Mouse (Mus musculus) liver, postnatal 0 days (tissue): ENCODE data around the gene Prpf4. TPM values are rescaled to one million over a fixed set of nuclear protein-coding genes. Genes with fewer than 3 reads are reported as not detected.
A peak's percentile ranks its signal among the peaks of the same experiment; 100 is the strongest.

ENCODE experiments used
- ATAC-seq: fragments of 200-750 bp; cut with Nextera tagmentation; 2 replicates; pipeline ENCODE4 v1.8.0; 2017; ENCODE audit warnings: mild to moderate bottlenecking, moderate library complexity
- DNase-seq: peaks from one replicate; pipeline ENCODE4 v3.0.0-alpha.2; 2016
- H3K27ac ChIP-seq: fragments of 300-500 bp; sonication (generic); 2 replicates; pipeline ENCODE4 v1.5.1; 2014; ENCODE audit warnings: antibody characterized with exemption, moderate library complexity, mild to moderate bottlenecking, low read depth
- H3K27me3 ChIP-seq: fragments of 300-500 bp; sonication (generic); 2 replicates; pipeline ENCODE4 v1.6.1; 2014; ENCODE audit warnings: low read length, control low read depth, mixed read lengths; ENCODE audit not compliant: insufficient read depth
- H3K36me3 ChIP-seq: fragments of 300-500 bp; sonication (generic); replicated peaks from 2 replicates; pipeline ENCODE4 v1.6.1; 2014; ENCODE audit warnings: mild to moderate bottlenecking, control low read depth, low read length, moderate library complexity, mixed read lengths; ENCODE audit not compliant: insufficient read depth
- H3K4me1 ChIP-seq: fragments of 300-500 bp; sonication (generic); 2 replicates; pipeline ENCODE4 v1.6.1; 2014; ENCODE audit warnings: antibody characterized with exemption, mild to moderate bottlenecking, control low read depth; ENCODE audit not compliant: insufficient read depth
- H3K4me2 ChIP-seq: fragments of 300-500 bp; sonication (generic); 2 replicates; pipeline ENCODE4 v1.6.1; 2014; ENCODE audit warnings: low read depth, mild to moderate bottlenecking, low read length, moderate library complexity, mixed read lengths
- H3K4me3 ChIP-seq: fragments of 300-500 bp; sonication (generic); 2 replicates; pipeline ENCODE4 v1.5.1; 2014; ENCODE audit warnings: low read depth, low read length
- H3K9ac ChIP-seq: fragments of 300-500 bp; sonication (generic); replicated peaks from 2 replicates; pipeline ENCODE4 v1.6.1; 2014; ENCODE audit warnings: mild to moderate bottlenecking, moderate library complexity
- H3K9me3 ChIP-seq: fragments of 300-500 bp; sonication (generic); 2 replicates; pipeline ENCODE4 v1.6.1; 2016; ENCODE audit warnings: mild to moderate bottlenecking, control low read depth, low read length, mixed read lengths
- CTCF ChIP-seq: sonication (generic); IDR thresholded peaks from 2 replicates; pipeline ENCODE4 v1.5.1; 2016; ENCODE audit warnings: antibody characterized with exemption, low read depth
- EP300 ChIP-seq: IDR thresholded peaks from 2 replicates; pipeline ENCODE4 v1.6.1; 2016; ENCODE audit warnings: antibody characterized with exemption, low read depth, mild to moderate bottlenecking
- WGBS: fragments of 180-500 bp; shearing (Covaris S2); extraction: QIAGEN DNeasy Blood & Tissue Kit; methylation state at CpG from one replicate; pipeline ENCODE4 v1.1.7; 2014; ENCODE audit not compliant: insufficient replicate concordance; 5-methylcytosine and 5-hydroxymethylcytosine counted together
- polyA plus RNA-seq: library from polyadenylated mRNA; unstranded; fragments of >200 nt; fragmentation: Nextera tagmentation; extraction: Ambion mirVana; gene quantifications from 2 replicates; pipeline ENCODE4 v1.2.1, GENCODE M21; 2015

Prpf4 gene
- polyA plus RNA-seq, 1 experiment from 2014 or later: 6.2 TPM

- Histone ChIP-seq H3K9ac (peak overlapping the region; percentile 7; the same call in 1 of the 2 replicates), H3K36me3 (no peaks in the 10 kb centered on the region), H3K4me3 (no peak overlapping the region), H3K4me1 (peaks cover 68% of the 10 kb centered on the region), H3K27ac (peak overlapping the region; percentile 37; the same call in 1 of the 2 replicates), H3K27me3 (no peaks in the 10 kb centered on the region), H3K4me2 (no peak overlapping the region), H3K9me3 (no peaks in the 10 kb centered on the region)
- WGBS: 50% methylated on average over 1 of the region's 1 CpGs
- DNase-seq (no peak), ATAC-seq (no peak)
- no peak for TF ChIP-seq CTCF
These were observed 36.2 kb upstream of the Prpf4 start for GRCm38 (mm10) chr4:62372410-62372809.

GRCm38 (mm10) chr4:62372818-62373520 lies 35.6 kb upstream of the Prpf4 start:
- Histone ChIP-seq H3K27me3 (no peaks in the 10 kb centered on the region), H3K4me2 (no peak overlapping the region; the same call in 1 of the 2 replicates), H3K36me3 (no peaks in the 10 kb centered on the region), H3K4me3 (no peak overlapping the region), H3K4me1 (peaks cover 65% of the 10 kb centered on the region), H3K9me3 (no peaks in the 10 kb centered on the region), H3K27ac (peak overlapping the region; percentile 37; the same call in 1 of the 2 replicates), H3K9ac (no peak overlapping the region; the same call in 1 of the 2 replicates)
- DNase-seq: no peak
- peak; percentile 52 for ATAC-seq
- TF ChIP-seq CTCF: no peak
- no peak for TF ChIP-seq EP300
- 51% methylated on average over 9 of the region's 9 CpGs for WGBS

GRCm38 (mm10) chr4:62373668-62374067 lies 34.9 kb upstream of the Prpf4 start:
- peak overlapping the region; percentile 37; the same call in 1 of the 2 replicates for H3K27ac ChIP-seq
- peaks cover 62% of the 10 kb centered on the region for H3K4me1 ChIP-seq

GRCm38 (mm10) chr4:62374342-62374741 lies 34.3 kb upstream of the Prpf4 start:
- peak overlapping the region; percentile 28; the same call in 1 of the 2 replicates for H3K9ac ChIP-seq
- no peaks in the 10 kb centered on the region for H3K36me3 ChIP-seq
- H3K4me2 ChIP-seq: peak overlapping the region; percentile 26; the same call in 1 of the 2 replicates
- DNase-seq (no peak), ATAC-seq (0 out of 2 replicates have a peak, but pooled peaks have one; percentile 26)
- peaks cover 60% of the 10 kb centered on the region for H3K4me1 ChIP-seq
- peak overlapping the region; percentile 56 for H3K27ac ChIP-seq
- TF ChIP-seq CTCF: no peak
- TF ChIP-seq EP300: no peak
- no peaks in the 10 kb centered on the region for H3K9me3 ChIP-seq
- no peak overlapping the region for H3K4me3 ChIP-seq
- H3K27me3 ChIP-seq: no peaks in the 10 kb centered on the region
- WGBS: 39% methylated on average over 4 of the region's 4 CpGs

More at GRCm38 (mm10) chr4:62373668-62374067, 34.9 kb upstream of the Prpf4 start:
- Histone ChIP-seq H3K9me3 (no peaks in the 10 kb centered on the region), H3K27me3 (no peaks in the 10 kb centered on the region), H3K4me2 (no peak overlapping the region; the same call in 1 of the 2 replicates), H3K36me3 (no peaks in the 10 kb centered on the region), H3K9ac (no peak overlapping the region), H3K4me3 (no peak overlapping the region)
- WGBS: 69% methylated on average over 7 of the region's 7 CpGs
- no peak for ATAC-seq
- no peak for TF ChIP-seq EP300
- no peak for TF ChIP-seq CTCF
- DNase-seq: no peak

GRCm38 (mm10) chr4:62376123-62376522 lies 32.5 kb upstream of the Prpf4 start:
- DNase-seq (no peak), ATAC-seq (no peak)
- WGBS: 83% methylated on average over 2 of the region's 2 CpGs
- Histone ChIP-seq H3K9me3 (no peaks in the 10 kb centered on the region), H3K9ac (no peak overlapping the region), H3K27ac (no peak overlapping the region; the same call in 1 of the 2 replicates), H3K4me1 (peaks cover 51% of the 10 kb centered on the region), H3K4me2 (no peak overlapping the region), H3K27me3 (no peaks in the 10 kb centered on the region), H3K36me3 (no peaks in the 10 kb centered on the region), H3K4me3 (no peak overlapping the region)
- TF ChIP-seq CTCF: no peak
- TF ChIP-seq EP300: no peak

GRCm38 (mm10) chr4:62379724-62380381 lies 28.7 kb upstream of the Prpf4 start:
- H3K4me1 ChIP-seq: peaks cover 33% of the 10 kb centered on the region
- peak overlapping the region; percentile 2; the same call in 1 of the 2 replicates for H3K27ac ChIP-seq
- H3K4me2 ChIP-seq: no peak overlapping the region
- no peaks in the 10 kb centered on the region for H3K27me3 ChIP-seq
- H3K9ac ChIP-seq: no peak overlapping the region
- H3K9me3 ChIP-seq: no peaks in the 10 kb centered on the region
- ATAC-seq (no peak), DNase-seq (no peak)
- TF ChIP-seq CTCF (no peak), EP300 (no peak)
- 66% methylated on average over 9 of the region's 9 CpGs for WGBS
- H3K36me3 ChIP-seq: no peaks in the 10 kb centered on the region
- no peak overlapping the region for H3K4me3 ChIP-seq
